Mouse (Mus musculus): ENCODE results near the gene Fam3a.
"Not testable (repeated sequence)": the region's sequence is repeated elsewhere in the genome, so short reads cannot be mapped to it uniquely, and the experiment has no call there.

The Fam3a gene

GRCm38 (mm10) chrX:74392535-74393443 is at the start of gene Fam3a, which contains the start of gene Ikbkg:
Fam3a (minus strand) TSS chrX:74393272.
Ikbkg (plus strand) TSS chrX:74393290.
- DNase-seq (ENCODE audit: low read depth, low spot score), result peak; percentile 93

- peak; percentile 90 for DNase-seq (ENCODE audit: low read depth, low spot score)
Measured at GRCm38 (mm10) chrX:74429290-74429821, 36.3 kb upstream of the Fam3a start.

DNA sequence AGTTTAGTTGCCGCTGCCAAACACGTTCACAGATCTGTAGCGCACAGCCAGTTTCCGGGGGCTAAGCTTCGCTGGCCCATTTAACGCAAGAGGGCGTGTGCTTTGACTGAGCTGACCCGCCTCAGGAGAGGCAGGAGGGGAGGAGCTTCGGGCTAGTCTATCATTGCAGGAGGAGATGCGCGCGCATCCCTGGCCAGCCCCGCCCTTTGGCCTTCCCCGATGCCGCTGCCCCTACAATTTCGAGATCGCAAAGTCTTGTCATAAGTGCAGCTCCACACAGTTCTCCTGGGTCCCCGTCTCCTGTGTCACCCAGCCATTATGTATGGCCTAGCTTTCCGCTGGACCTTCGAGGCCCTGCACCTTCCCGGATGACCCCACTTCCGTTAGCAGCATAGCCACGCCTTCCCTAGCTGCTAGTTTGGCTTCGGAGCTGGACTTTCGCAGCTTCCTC is 35.8 kb upstream of the Fam3a start, which contains the start of gene G6pdx:
G6pdx (minus strand) TSS at position 369 of the 451 bp plus-strand sequence.
- DNase-seq (ENCODE audit: low read depth, low spot score), result peak; percentile 91

GRCm38 (mm10) chrX:74428146-74428825 is 35.2 kb upstream of the Fam3a start:
- DNase-seq (ENCODE audit: low read depth, low spot score), result peak; percentile 28

DNA sequence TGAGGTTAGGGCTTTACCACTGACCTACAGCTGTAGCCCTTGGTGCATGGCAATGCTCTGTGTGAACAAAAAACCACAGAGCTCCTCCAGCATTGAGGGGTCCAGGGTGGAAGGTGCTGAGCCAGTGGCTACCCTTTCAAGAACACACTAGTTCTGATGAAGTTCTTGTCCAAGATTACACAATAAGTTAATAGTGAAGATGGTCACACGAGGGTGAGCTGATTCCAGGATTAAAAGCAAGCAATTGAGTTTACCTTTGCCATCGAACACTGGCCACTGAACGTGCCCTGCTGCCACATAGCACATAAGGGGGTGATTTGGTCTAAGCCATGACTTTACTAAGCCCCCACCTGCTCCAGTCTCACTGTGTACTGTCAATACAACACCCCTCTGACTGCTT is 34.0 kb upstream of the Fam3a start:
- DNase-seq (ENCODE audit: low read depth, low spot score), result no peak

DNA sequence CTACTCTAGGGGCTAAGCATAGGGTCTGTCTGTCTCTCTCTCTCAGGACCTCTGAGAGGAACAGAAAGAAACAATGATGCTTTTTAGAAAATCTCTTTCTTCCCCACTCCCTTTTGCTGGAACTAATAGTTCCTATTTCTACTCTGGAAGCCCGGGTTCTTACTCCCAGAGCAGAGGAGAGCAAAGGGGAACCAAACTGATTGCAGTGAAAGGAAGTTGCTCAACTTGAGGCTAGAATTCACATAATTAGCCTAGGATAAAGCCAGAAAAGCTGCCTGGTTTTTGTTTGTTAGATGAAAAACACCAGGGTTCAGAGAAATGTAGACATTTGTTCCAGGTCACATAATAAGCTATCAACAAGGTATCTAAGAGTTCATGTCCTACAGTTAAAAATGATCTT is 33.2 kb upstream of the Fam3a start:
- peak; percentile 2 for DNase-seq (ENCODE audit: low read depth, low spot score)

- DNase-seq (ENCODE audit: low read depth, low spot score), result peak; percentile 91
Measured at GRCm38 (mm10) chrX:74425195-74425594, 32.1 kb upstream of the Fam3a start.

DNA sequence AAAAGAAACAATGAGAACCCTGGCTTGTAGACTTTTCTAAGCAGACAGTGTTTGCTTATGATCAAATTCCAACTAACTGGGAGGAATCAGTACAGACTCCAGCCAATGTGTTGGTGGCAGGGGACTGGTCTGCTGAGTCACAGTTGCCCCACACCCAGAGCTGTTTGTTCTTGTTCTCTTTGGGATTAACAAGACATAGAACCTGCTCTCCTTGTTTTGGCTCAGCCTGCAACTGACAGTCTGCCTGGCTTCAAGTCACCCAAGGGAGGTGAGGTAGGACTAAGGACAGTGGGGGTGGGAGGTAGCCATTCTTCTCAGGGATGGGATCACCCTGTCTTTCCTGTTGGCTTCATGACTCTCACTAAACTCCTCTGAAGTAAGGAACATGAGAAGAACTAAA is 31.4 kb upstream of the Fam3a start:
- DNase-seq (ENCODE audit: low read depth, low spot score), result peak; percentile 49

DNA sequence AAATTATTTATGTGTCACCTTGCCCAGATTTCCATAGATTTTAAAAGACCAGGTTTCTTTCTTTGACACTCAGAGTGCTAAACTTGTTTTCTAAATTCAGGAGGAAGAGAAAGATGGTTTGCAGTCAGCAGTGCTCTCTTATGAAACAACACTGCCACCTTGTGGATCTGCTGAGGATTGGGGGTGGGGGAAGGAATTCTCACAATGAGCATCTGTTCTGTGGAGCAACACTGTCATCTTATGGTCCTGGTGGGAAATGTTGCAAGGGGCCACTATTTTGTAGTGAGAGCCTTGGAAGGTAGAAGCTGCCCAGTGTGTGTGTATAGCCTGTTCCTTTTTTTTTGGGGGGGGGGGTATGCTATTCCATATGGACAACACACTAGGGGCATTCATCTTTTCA is 20.3 kb upstream of the Fam3a start:
- DNase-seq (ENCODE audit: low read depth, low spot score), result peak; percentile 84

DNA sequence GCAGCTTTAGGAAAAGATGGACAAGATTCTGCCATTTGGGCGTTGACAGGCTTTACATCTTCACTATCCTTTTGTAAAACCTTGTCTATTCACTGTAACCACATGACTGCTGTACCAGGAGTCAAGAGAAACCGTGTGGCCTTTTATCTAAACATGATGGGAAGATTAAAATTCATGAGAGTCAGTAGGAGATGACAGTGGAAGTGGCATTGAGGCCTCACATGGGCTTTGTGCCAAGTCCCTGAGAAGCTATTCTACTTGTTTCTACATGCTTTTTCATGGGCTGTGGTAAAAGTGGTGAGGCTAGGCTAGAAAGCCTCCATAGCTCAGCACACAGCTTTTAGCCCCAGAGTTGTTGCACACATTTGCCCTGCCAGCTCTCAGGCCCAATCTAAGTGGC is 15.3 kb upstream of the Fam3a start:
- no peak for DNase-seq (ENCODE audit: low read depth, low spot score)

GRCm38 (mm10) chrX:74400136-74400535 is 7.1 kb upstream of the Fam3a start:
- peak; percentile 78 for DNase-seq (ENCODE audit: low read depth, low spot score)

GRCm38 (mm10) chrX:74388153-74388552 is 4.9 kb downstream of the Fam3a start:
- DNase-seq (ENCODE audit: low read depth, low spot score), result no peak

- DNase-seq (ENCODE audit: low read depth, low spot score), result no peak
Measured at GRCm38 (mm10) chrX:74384451-74384850, 8.6 kb downstream of the Fam3a start.

DNA sequence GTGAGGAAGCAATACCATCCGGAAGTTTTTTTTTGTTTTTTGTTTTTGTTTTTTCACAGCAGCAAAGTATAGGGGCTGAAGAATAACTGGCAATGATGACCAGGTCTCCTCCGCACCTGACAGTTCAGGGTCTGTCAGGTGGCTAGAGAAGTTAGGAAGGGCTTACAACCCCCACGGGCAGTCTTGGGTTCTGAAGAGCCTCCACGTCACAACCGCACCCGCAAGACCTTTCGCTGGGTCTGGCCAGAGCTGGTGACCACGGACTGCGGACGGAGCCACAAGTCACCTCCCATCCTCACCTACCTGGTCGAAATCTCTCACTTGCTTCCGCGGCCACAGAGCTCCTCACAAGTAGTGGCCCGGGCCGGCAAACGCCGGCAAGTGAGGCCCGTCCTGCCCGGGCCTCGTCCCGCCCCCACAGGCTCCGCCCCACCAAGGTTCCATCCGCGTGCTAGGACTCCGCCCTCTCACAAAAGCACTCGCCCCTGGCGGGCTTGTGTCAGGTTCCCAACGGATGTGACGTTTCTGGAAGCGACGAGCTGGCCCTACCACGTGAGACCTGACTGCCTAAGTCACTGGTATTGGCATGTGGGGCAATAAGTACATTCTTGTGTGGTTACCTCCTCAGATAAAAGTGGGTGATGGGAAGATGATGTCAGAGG is 20.1 kb downstream of the Fam3a start, which contains the start of the genes Ubl4a and Slc10a3:
Ubl4a (minus strand) TSS at position 331 of the 662 bp plus-strand sequence.
Slc10a3 (minus strand) TSS at position 462 of the 662 bp plus-strand sequence.
- peak; percentile 96 for DNase-seq (ENCODE audit: low read depth, low spot score)

DNA sequence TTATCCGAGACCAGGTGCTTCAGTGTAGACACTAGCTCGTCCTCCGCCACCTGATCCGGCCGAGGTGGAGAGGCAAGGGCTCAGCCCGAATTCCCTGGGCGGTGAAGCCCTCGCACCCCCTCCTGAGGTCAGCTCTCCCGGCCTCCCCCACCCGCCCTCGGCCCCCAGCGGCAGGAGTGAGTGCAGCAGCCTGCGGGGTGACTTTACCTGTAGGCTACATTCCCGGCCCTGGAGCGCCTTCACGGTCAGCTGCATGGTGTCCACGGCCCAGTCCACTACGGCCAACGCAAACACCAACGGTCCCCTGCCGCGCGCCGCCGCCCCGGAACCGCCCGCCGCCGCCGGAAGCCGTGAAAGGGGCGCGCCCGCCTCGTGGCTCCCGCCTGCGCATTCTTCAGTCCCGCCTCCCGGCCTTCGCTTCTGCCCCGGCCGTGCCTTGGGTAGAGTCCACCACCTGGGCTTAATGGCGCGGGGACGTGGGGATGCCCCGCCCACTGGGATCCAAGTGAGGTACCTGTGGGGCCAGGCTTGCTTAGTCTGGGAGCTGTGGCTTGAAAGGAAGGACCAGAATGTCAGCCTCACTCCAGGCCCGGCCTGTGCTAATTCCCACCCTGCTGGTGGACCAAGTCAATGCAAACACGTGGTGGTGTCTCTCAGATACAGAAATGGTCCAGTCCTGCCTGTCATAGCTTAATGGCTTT is 24.7 kb downstream of the Fam3a start:
- DNase-seq (ENCODE audit: low read depth, low spot score), result peak; percentile 68

DNA sequence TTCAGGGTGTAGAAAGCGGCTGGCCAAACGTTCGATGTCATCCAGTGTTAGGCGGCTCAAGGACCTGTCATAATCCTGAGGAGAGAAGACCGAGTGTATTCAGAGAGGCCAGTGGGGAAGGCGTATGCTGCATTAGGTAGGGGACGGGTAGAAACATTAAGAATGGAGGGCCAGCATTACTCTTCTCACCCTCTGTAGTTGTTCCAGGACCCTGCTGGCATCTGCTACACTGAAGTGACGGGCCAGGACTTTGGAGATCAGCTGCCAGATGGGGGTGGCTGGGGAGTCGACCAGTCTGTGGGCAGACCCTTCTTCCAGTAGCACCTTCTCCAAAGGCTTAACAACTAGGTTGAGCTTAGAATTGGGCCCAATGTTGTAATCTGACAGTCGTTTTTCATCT is 25.6 kb downstream of the Fam3a start:
- DNase-seq (ENCODE audit: low read depth, low spot score), result no peak

GRCm38 (mm10) chrX:74359171-74359570 is 33.9 kb downstream of the Fam3a start:
- no peak for DNase-seq (ENCODE audit: low read depth, low spot score)

DNA sequence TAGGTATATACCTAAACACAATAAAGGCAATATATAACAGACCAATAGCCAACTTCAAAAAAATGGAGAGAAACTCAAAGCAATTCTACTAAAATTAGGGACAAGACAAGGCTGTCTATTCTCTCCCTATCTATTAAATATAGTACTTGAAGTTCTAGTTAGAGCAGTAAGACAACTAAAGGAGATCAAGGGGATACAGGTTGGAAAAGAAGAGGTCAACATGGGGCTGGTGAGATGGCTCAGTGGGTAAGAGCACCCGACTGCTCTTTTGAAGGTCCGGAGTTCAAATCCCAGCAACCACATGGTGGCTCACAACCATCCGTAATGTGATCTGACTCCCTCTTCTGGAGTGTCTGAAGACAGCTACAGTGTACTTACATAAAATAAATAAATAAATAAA is 36.0 kb downstream of the Fam3a start:
- DNase-seq (ENCODE audit: low read depth, low spot score), result not testable (repeated sequence)

- peak; percentile 77 for DNase-seq (ENCODE audit: low read depth, low spot score)
Measured at GRCm38 (mm10) chrX:74353467-74353770, 39.7 kb downstream of the Fam3a start, which contains the start of gene Lage3. Lage3 (minus strand) TSS chrX:74353618.

GRCm38 (mm10) chrX:74352645-74353466 is 40.2 kb downstream of the Fam3a start:
- DNase-seq (ENCODE audit: low read depth, low spot score), result peak; percentile 9

Data from 3T3-L1 (cell line).